Mouse (Mus musculus) splenic B cell, adult 2 months (primary cell): ENCODE results near the gene Usp35.

Experiments
- DNase-seq: peaks from one replicate; pipeline ENCODE4 v3.0.0-alpha.2; 2011; ENCODE audit warnings: low read depth, low spot score
- H3K27me3 ChIP-seq: 2 replicates; pipeline ENCODE4 v1.6.1; 2012; ENCODE audit warnings: mild to moderate bottlenecking, low read length, moderate library complexity, mixed read lengths; ENCODE audit not compliant: control insufficient read depth, poor library complexity, insufficient read depth, severe bottlenecking
- H3K36me3 ChIP-seq: 2 replicates; pipeline ENCODE4 v1.6.1; 2012; ENCODE audit warnings: mild to moderate bottlenecking, low read length, moderate library complexity, mixed read lengths; ENCODE audit not compliant: control insufficient read depth, poor library complexity, insufficient read depth, severe bottlenecking

Usp35 gene

DNA sequence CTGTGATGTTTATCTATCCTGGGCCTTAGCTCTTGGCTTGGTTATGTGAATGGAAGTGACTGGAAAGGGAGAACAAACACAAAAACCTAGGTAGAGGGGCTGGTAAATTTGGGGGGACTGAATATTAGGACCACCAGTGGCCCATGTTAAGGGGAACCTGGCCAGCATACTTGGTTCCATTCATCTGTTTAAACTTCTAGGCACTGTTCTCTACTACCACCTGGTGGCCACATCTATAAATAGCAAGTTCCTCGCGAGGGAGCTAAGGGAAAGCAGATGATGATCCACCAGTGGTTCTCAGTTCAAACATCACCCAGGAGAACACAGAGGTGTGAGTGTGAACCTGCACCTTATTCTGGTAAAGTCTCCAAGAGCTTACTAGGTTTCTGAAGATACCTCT, 34.4 kb downstream of the Usp35 start:
- Histone ChIP-seq H3K27me3 (no peaks in the 10 kb centered on the region), H3K36me3 (no peaks in the 10 kb centered on the region)
- DNase-seq, result peak; percentile 75

DNA sequence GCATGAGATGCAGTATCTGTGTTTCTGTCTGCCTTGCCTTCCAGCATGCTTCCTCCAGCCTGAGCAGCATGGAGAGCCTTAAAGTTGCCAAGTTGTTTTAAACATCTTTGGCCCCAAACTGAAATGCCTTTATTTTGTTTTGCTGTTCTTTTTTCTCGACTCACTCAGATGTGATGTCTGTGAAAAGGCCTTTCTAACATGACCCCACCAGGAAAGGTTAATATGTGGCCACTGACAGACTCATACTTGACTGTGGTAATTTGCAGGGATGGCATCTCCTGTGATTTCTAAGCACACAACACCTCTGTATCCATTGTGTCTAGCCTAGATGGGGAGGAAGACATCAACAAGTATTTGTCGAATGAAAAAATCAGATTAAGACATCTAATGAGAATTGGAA, 34.8 kb downstream of the Usp35 start:
- no peak for DNase-seq
- no peaks in the 10 kb centered on the region for H3K36me3 ChIP-seq

DNA sequence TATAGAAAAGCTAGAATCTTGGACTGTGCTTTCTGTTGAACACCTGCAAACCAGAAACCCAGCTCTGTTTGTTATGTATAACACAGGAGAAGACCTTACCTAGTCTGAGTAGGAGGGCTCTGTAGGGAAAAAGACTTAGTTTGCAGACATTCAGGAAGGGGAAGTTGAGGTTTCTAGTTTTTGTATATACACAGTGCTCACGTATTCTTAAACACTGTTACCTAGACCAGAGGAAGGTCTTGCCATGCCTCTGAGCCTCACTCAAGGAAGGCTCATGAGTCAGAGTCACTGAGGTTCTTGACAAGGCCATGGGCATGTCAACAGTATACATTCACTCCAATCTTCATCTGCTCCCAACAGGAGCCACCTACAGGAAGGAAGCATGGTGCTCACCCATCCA, 60.8 kb downstream of the Usp35 start:
- peak; percentile 8 for DNase-seq
- H3K36me3 ChIP-seq, result no peaks in the 10 kb centered on the region
- no peaks in the 10 kb centered on the region for H3K27me3 ChIP-seq

More for the DNA sequence above, 34.8 kb downstream of the Usp35 start:
- H3K27me3 ChIP-seq, result no peaks in the 10 kb centered on the region

DNA sequence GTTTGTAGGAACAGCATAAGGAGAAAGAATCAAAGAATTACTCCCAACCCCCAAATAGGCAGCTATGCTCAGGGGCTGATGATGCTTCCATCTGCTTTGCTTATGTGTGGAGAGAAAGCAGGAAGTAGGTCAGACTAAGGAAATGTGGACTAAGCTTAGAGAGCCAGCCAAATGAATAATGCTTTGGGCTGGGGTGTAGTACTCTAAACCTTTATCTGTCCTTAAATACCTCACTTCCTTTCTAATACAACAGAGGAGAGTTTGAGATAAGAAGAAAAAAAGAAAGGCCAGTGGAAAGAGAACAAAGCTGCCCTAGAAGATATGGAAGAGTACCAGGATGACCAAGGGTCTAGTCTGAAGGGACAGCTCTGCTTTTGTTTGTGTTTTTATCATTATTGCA, 61.5 kb downstream of the Usp35 start:
- Histone ChIP-seq H3K36me3 (no peaks in the 10 kb centered on the region), H3K27me3 (no peaks in the 10 kb centered on the region)
- DNase-seq, result no peak

DNA sequence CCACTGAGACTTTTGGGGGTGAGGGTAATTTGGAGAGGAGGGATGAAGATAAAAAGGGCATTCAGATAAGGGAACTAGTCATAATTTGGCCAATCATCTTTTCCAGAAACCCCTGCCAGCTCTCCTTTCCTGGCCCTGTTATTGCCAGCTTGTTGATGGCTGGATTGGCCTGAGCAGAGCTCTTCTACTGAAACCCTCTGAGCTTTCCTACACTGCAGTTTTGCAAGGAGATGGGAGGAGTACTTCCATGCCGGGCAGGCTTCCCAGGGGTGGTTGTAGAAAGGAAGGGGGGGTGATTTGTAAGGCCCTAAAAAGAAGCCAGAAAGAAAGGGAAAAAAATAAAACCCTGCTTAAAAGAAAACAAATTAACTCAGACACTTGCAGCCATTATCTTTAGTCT, 69.3 kb downstream of the Usp35 start:
- Histone ChIP-seq H3K27me3 (no peaks in the 10 kb centered on the region; the same call in 1 of the 2 replicates), H3K36me3 (no peaks in the 10 kb centered on the region)
- no peak for DNase-seq
